Mouse (Mus musculus): ENCODE results near the gene Foxd4. TPM values are rescaled to one million over a fixed set of nuclear protein-coding genes. Genes with fewer than 3 reads are reported as not detected.

Foxd4 gene
- total and polyA plus RNA-seq, 3 experiments = not detected

DNA sequence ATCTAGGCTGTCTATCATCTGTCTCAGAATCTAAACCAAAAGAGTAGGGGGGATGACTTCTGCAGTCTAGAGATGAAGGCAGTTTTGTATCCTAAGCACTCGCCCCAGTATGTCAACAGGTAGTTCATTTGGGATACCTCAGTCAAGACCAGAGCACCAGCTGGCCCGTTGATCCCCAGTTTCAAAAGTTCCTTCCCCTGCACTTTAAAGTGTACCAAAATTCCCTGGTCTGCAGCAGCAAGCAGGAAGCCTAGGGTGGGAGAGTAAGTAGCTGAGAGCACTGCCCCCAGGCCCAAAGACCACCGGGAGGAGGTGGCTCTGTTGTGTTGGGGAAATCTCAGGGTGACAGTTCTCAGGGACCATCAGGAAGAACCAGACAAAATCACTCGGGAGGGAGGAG lies 4.5 kb downstream of the Foxd4 start:
- Histone ChIP-seq H3K9ac (ENCODE audit: insufficient read depth, low read depth) (no peak overlapping the region), H3K27ac (ENCODE audit: insufficient read depth, low read depth) (no peak overlapping the region), H3K36me3 (replicated peaks in 1 of 2; ENCODE audit: control insufficient read depth in 1 of 2, insufficient read depth in 1 of 2, low read length in 1 of 2) (no peaks in the 10 kb centered on the region), H3K79me2 (replicated peaks; ENCODE audit: control insufficient read depth, extremely low read depth, insufficient read depth, poor library complexity, severe bottlenecking) (no peaks in the 10 kb centered on the region), H3K4me2 (ENCODE audit: insufficient read depth, low read depth, poor library complexity, severe bottlenecking) (no peak overlapping the region), H3K27me3 (replicated peaks) (no peaks in the 10 kb centered on the region), H3K4me1 (ENCODE audit: control insufficient read depth in 1 of 2, insufficient read depth in 2 of 2) (peaks cover 0 to 11% of the 10 kb centered on the region in 2 experiments; a peak in 2 of 4 replicates), H3K9me3 (replicated peaks; ENCODE audit: low read length) (peaks cover 15% of the 10 kb centered on the region), H3K4me3 (replicated peaks in 1 of 3; ENCODE audit: low read depth in 2 of 3, low read length in 2 of 3, poor library complexity in 1 of 3) (no peak overlapping the region)
- dilution Hi-C loops (cut with MboI; ENCODE audit: extremely low pct_ligation_motif_present, extremely low pct_unique_long_range_greater_than_20kb, low sequenced_read_pairs) (no loop called here), in situ Hi-C loops (cut with MboI; ENCODE audit: low pct_ligation_motif_present, low pct_unique_long_range_greater_than_20kb, low sequenced_read_pairs) (no loop called here)
- DNase-seq (ENCODE audit: extremely low read depth) = no peak
- no peak for TF ChIP-seq MEF2A (IDR thresholded peaks at IDR 0.05; ENCODE audit: borderline replicate concordance, low read depth, low read length)
- no peak for TF ChIP-seq HCFC1 (IDR thresholded peaks at IDR 0.05; ENCODE audit: low read depth, low read length)
- no peak for TF ChIP-seq KAT2A (IDR thresholded peaks at IDR 0.05; ENCODE audit: insufficient replicate concordance, low read length)
- TF ChIP-seq SIN3A (IDR thresholded peaks at IDR 0.05; ENCODE audit: low read length) = no peak
- TF ChIP-seq MXI1 (IDR thresholded peaks at IDR 0.05; ENCODE audit: low read depth, low read length) = no peak
- TF ChIP-seq ZKSCAN1 (IDR thresholded peaks at IDR 0.05; ENCODE audit: borderline replicate concordance, low read depth, low read length) = no peak
- no peak for TF ChIP-seq E2F4 (IDR thresholded peaks at IDR 0.05; ENCODE audit: insufficient replicate concordance, low read depth, low read length)
- no peak for TF ChIP-seq BHLHE40 (IDR thresholded peaks at IDR 0.05; ENCODE audit: low read depth, low read length)
- TF ChIP-seq CTCF (conservative IDR thresholded peaks at IDR 0.05 in 1 of 2, IDR thresholded peaks at IDR 0.05 in 1 of 2; ENCODE audit: low read depth in 2 of 2, low read length in 2 of 2) = no peak
- TF ChIP-seq ZC3H11A (IDR thresholded peaks at IDR 0.05; ENCODE audit: low read depth, low read length) = no peak

DNA sequence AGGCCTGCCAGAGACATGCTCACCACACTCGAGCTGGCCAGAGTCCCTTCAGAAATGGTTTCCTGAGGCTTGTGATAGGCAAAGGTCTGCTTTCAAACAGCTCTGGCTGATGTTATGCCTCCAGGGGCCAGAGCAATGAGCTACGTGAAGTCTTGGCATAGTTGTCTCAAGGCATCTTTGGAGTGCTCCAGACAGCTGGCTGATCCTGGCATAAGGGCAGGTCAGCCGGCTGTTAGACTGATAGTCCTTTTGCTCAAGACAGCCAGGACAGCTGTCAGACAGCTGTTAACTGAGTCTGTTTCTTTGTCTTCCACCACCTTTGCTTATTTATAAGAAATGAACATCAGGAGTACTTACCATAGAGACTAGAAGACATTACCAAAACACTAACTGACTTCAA lies 14.1 kb downstream of the Foxd4 start:
- no peak overlapping the region for H3K4me2 ChIP-seq (ENCODE audit: insufficient read depth, low read depth, poor library complexity, severe bottlenecking)
- no peaks in the 10 kb centered on the region for H3K79me2 ChIP-seq (replicated peaks; ENCODE audit: control insufficient read depth, extremely low read depth, insufficient read depth, poor library complexity, severe bottlenecking)
- no peaks in the 10 kb centered on the region for H3K27me3 ChIP-seq (replicated peaks)
- dilution Hi-C loops (cut with MboI; ENCODE audit: extremely low pct_ligation_motif_present, extremely low pct_unique_long_range_greater_than_20kb, low sequenced_read_pairs) = no loop called here
- H3K9ac ChIP-seq (ENCODE audit: insufficient read depth, low read depth) = no peak overlapping the region
- DNase-seq (ENCODE audit: extremely low read depth) = no peak
- H3K36me3 ChIP-seq (replicated peaks in 1 of 2; ENCODE audit: control insufficient read depth in 1 of 2, insufficient read depth in 1 of 2, low read length in 1 of 2) = no peaks in the 10 kb centered on the region
- TF ChIP-seq GABPA (IDR thresholded peaks at IDR 0.05; ENCODE audit: insufficient replicate concordance, low read depth, low read length) (no peak), CHD2 (IDR thresholded peaks at IDR 0.05; ENCODE audit: low read length) (no peak), USF2 (conservative IDR thresholded peaks at IDR 0.05; ENCODE audit: low read depth, low read length) (no peak), MAFK (IDR thresholded peaks at IDR 0.05; ENCODE audit: insufficient replicate concordance, low read length) (no peak), RCOR1 (conservative IDR thresholded peaks at IDR 0.05; ENCODE audit: low read depth, low read length) (no peak), EP300 (IDR thresholded peaks at IDR 0.05; ENCODE audit: low read length) (no peak), ETS1 (conservative IDR thresholded peaks at IDR 0.05; ENCODE audit: low read depth, low read length) (no peak), MXI1 (IDR thresholded peaks at IDR 0.05; ENCODE audit: low read depth, low read length) (no peak), ELF1 (IDR thresholded peaks at IDR 0.05; ENCODE audit: low read depth, low read length) (no peak), HCFC1 (IDR thresholded peaks at IDR 0.05; ENCODE audit: low read depth, low read length) (no peak), BHLHE40 (IDR thresholded peaks at IDR 0.05; ENCODE audit: low read depth, low read length) (no peak), E2F4 (IDR thresholded peaks at IDR 0.05; ENCODE audit: insufficient replicate concordance, low read depth, low read length) (no peak)
- H3K4me3 ChIP-seq (replicated peaks in 1 of 3; ENCODE audit: low read depth in 2 of 3, low read length in 2 of 3, poor library complexity in 1 of 3) = no peak overlapping the region
- in situ Hi-C loops (cut with MboI; ENCODE audit: low pct_ligation_motif_present, low pct_unique_long_range_greater_than_20kb, low sequenced_read_pairs) = no loop called here
- no peaks in the 10 kb centered on the region; a peak in 1 of 4 replicates for H3K4me1 ChIP-seq (ENCODE audit: control insufficient read depth in 1 of 2, insufficient read depth in 2 of 2)
- no peaks in the 10 kb centered on the region for H3K9me3 ChIP-seq (replicated peaks; ENCODE audit: low read length)
- H3K27ac ChIP-seq (ENCODE audit: insufficient read depth, low read depth) = no peak overlapping the region
